In genomic region chr2:102046481-102046880, GRCm38 (mm10) we compare ENCODE assay signal across 8 mouse cellular contexts.
"Had no signal": no experiment of that assay in that cellular context is flagged by ENCODE, and none has a peak within 500 bp of the region (broad histone marks: within the 10 kb centered on the region; RNA-seq: fewer than 3 reads in every experiment).

No protein-coding gene starts in this region.

- DNase-seq: kidney, postnatal 4 days; left cerebral cortex, postnatal 4 days; lung, adult 2 months; lung, postnatal 36 days; midbrain, embryonic 14.5 days; right cerebral cortex, adult 18-20 months; right cerebral cortex, postnatal 25 days; thymus, postnatal 14 days had no signal
